Mouse (Mus musculus) bone marrow, adult 2 months (tissue): ENCODE data around the gene Lpar1.

Experiments
- CTCF ChIP-seq: fragments of 200-500 bp; IDR thresholded peaks from 2 replicates; pipeline ENCODE4 v1.5.1; 2011; ENCODE audit warnings: low read length, control low read depth; ENCODE audit not compliant: control insufficient read depth, insufficient read depth
- POLR2A ChIP-seq: fragments of 200-500 bp; IDR thresholded peaks from 2 replicates; pipeline ENCODE4 v1.6.1; 2011; ENCODE audit warnings: low read depth, mild to moderate bottlenecking, control low read depth, low read length, borderline replicate concordance; ENCODE audit not compliant: control insufficient read depth

GRCm38 (mm10) chr4:58553631-58554358 is at the start of gene Lpar1:
- TF ChIP-seq CTCF (no peak), POLR2A (no peak)
